Mouse (Mus musculus): ENCODE results near the gene Shb. TPM values are rescaled to one million over a fixed set of nuclear protein-coding genes. Genes with fewer than 3 reads are reported as not detected.
"Not testable (repeated sequence)": the region's sequence is repeated elsewhere in the genome, so short reads cannot be mapped to it uniquely, and the experiment has no call there.

The Shb gene
- polyA plus RNA-seq, 1 experiment from 2014 or later, result 3.0 TPM

- ATAC-seq (ENCODE audit: low read depth); DNase-seq; H3K4me2 ChIP-seq; H3K27me3 ChIP-seq; H3K4me3 ChIP-seq (replicated peaks); H3K36me3 ChIP-seq; H3K27ac ChIP-seq; H3K9ac ChIP-seq; H3K4me1 ChIP-seq (replicated peaks); H3K9me3 ChIP-seq (replicated peaks): not testable (repeated sequence)
- 73% methylated on average over 2 of the region's 2 CpGs for WGBS (ENCODE audit: insufficient replicate concordance)
Observed at GRCm38 (mm10) chr4:45382133-45382532, 150.1 kb downstream of the Shb start.

GRCm38 (mm10) chr4:45380903-45381580 lies 151.2 kb downstream of the Shb start:
- ATAC-seq (ENCODE audit: low read depth); DNase-seq; H3K27me3 ChIP-seq; H3K4me2 ChIP-seq; H3K4me3 ChIP-seq (replicated peaks); H3K36me3 ChIP-seq; H3K4me1 ChIP-seq (replicated peaks); H3K9me3 ChIP-seq (replicated peaks); H3K9ac ChIP-seq; H3K27ac ChIP-seq: not testable (repeated sequence)
- WGBS (ENCODE audit: insufficient replicate concordance), result 74% methylated on average over 10 of the region's 10 CpGs

DNA sequence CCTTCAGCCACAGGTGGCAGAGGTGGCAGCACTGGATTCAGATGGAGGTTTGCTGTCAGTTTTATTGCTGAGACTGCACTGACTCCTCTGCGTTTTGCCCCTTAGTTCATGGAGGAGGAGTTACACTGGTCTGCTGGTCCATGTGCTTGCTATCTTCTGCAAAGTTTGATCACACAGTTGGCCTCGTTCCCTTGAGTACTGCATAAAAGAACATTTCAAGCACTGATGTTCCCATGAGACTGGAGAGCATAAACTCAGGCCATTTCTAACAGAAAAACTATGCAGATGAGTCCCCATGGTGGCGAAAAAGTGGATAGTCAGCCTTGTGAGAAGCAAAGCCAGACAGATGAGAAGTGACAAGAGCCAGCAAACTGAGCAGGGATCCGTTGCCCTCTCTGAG lies 155.7 kb downstream of the Shb start:
- Histone ChIP-seq H3K4me2 (no peak overlapping the region), H3K9me3 (replicated peaks) (no peaks in the 10 kb centered on the region), H3K27me3 (no peaks in the 10 kb centered on the region), H3K27ac (no peak overlapping the region), H3K36me3 (peaks cover 47% of the 10 kb centered on the region), H3K9ac (no peak overlapping the region), H3K4me3 (replicated peaks) (no peak overlapping the region), H3K4me1 (replicated peaks) (no peaks in the 10 kb centered on the region)
- 81% methylated on average over 4 of the region's 4 CpGs for WGBS (ENCODE audit: insufficient replicate concordance)
- DNase-seq (no peak), ATAC-seq (ENCODE audit: low read depth) (no peak)

GRCm38 (mm10) chr4:45374879-45375278 lies 157.4 kb downstream of the Shb start:
- Histone ChIP-seq H3K9me3 (replicated peaks) (no peaks in the 10 kb centered on the region), H3K9ac (no peak overlapping the region), H3K4me3 (replicated peaks) (no peak overlapping the region), H3K27me3 (no peaks in the 10 kb centered on the region), H3K36me3 (peaks cover 62% of the 10 kb centered on the region), H3K4me2 (no peak overlapping the region), H3K4me1 (replicated peaks) (no peaks in the 10 kb centered on the region), H3K27ac (no peak overlapping the region)
- WGBS (ENCODE audit: insufficient replicate concordance), result 87% methylated on average over 5 of the region's 5 CpGs
- ATAC-seq (ENCODE audit: low read depth) (no peak), DNase-seq (no peak)

Small RNA genes within 50 kb of the gene (microRNA-seq; reads per million reads assigned to microRNA genes)
- gene Gm22518, result not detected
- not detected for gene Gm25692

Other genes with a start within 250 kb of the Shb start
- 6.0 and 7.3 TPM in 2 replicates for gene Trmt10b, start 235.3 kb downstream of the Shb start, polyA plus RNA-seq (2015; fragmentation: Nextera tagmentation; extraction: Ambion mirVana)
- 5.6 and 6.1 TPM in 2 replicates for gene Dcaf10, start 190.4 kb downstream of the Shb start, polyA plus RNA-seq (2015; fragmentation: Nextera tagmentation; extraction: Ambion mirVana)
- gene Exosc3, start 189.7 kb downstream of the Shb start, polyA plus RNA-seq (2015; fragmentation: Nextera tagmentation; extraction: Ambion mirVana), result 80.1 and 96.0 TPM in 2 replicates
- 64.9 and 72.5 TPM in 2 replicates for gene Slc25a51, start 123.7 kb downstream of the Shb start, polyA plus RNA-seq (2015; fragmentation: Nextera tagmentation; extraction: Ambion mirVana)